Mouse (Mus musculus): Measurements from ENCODE around the gene Tmem246.

The Tmem246 gene

GRCm38 (mm10) chr4:49581256-49581655 is 16.4 kb downstream of the Tmem246 start:
- peak; percentile 89 for DNase-seq (ENCODE audit: extremely low read depth, low read depth)

- no peak for DNase-seq (ENCODE audit: extremely low read depth, low read depth)
These were observed 25.5 kb downstream of the Tmem246 start for GRCm38 (mm10) chr4:49572194-49572593.

DNA sequence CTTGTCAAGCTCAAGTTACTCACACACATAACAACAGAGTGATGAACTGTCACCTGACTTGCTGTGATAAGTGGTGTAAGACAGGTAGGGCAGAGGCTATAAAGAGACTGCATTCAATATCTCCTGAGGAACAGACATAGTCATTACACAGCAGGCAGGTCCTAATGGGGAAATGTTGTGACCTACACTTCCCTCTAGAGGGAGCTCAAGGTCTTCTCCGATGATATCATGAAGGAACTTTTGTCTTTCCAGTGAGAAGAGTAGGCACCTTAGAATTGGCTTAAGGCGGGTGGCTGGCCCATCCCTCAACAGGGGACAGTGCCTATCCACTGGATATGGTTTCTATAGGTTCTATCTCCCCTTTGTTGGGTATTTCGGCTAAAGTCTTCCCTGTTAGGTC is 30.1 kb downstream of the Tmem246 start:
- peak; percentile 71 for DNase-seq (ENCODE audit: extremely low read depth, low read depth)

GRCm38 (mm10) chr4:49559915-49560772 is 37.5 kb downstream of the Tmem246 start:
- DNase-seq (ENCODE audit: extremely low read depth, low read depth) = no peak

GRCm38 (mm10) chr4:49558181-49558580 is 39.5 kb downstream of the Tmem246 start:
- no peak for DNase-seq (ENCODE audit: extremely low read depth, low read depth)

GRCm38 (mm10) chr4:49557375-49557774 is 40.3 kb downstream of the Tmem246 start:
- no peak for DNase-seq (ENCODE audit: extremely low read depth, low read depth)

- no peak for DNase-seq (ENCODE audit: extremely low read depth, low read depth)
These were observed 44.3 kb downstream of the Tmem246 start for GRCm38 (mm10) chr4:49553380-49553779.

DNA sequence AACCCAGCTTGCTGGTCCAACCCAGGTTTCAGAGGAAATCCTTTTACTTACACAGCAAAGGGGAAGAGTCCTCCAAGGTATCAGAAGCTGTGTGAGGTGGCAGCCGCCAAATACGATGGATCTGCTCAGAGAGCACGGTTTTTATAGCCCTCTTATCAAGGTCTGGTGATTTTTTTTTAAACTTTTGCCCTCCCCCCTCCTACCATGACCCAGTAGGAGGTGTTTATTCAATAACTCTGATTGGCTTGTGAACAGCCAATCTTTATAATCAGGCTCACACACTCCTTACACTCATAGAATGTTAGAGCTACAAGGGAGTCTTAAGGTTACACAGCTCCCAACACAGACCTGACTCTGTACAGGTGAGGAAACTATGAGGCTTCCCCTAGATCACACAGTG is 48.3 kb downstream of the Tmem246 start, which contains the start of gene Aldob:
Aldob (minus strand) TSS at position 164 of the 400 bp plus-strand sequence.
- DNase-seq (ENCODE audit: extremely low read depth, low read depth) = no peak

GRCm38 (mm10) chr4:49547544-49548219 is 50.0 kb downstream of the Tmem246 start:
- no peak for DNase-seq (ENCODE audit: extremely low read depth, low read depth)

- no peak for DNase-seq (ENCODE audit: extremely low read depth, low read depth)
These were observed 50.7 kb downstream of the Tmem246 start for GRCm38 (mm10) chr4:49546873-49547543.

DNA sequence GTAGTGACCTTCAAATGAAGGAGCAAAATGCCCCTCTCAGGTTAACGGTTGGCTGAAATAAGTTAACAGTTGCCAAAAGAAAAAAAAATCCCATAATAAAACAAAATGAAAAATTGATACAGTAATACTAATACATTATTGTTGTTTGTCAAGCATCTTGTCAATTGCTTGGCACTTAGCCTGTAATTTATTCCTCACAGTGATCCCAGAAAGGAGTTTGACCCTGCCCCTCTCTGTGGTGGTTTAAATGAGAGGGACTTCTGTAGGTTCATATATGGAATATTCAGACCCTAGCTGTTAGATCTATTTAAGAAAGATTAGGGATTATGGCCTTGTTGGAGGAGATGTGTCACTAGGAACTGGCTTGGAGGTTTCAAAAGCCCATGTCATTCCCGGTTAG is 51.6 kb downstream of the Tmem246 start:
- DNase-seq (ENCODE audit: extremely low read depth, low read depth) = no peak

DNA sequence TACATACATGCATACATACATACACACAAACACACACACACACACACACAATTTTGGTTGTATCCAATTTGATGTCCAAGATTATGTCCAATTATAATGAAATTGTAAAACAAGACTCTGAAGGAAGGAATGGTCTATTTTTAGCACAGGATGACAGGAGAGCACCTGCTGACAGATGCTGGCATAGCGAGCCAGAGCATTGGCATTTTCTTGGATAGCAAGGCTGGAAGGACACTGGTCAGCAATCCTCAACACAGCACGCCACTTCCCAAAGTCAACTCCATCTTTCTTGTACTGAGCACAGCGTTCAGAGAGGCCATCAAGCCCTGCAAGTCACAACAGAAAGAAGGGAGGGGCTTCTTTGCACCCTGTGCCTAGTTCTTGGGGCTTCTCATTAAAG is 56.7 kb downstream of the Tmem246 start:
- DNase-seq (ENCODE audit: extremely low read depth, low read depth) = no peak

DNA sequence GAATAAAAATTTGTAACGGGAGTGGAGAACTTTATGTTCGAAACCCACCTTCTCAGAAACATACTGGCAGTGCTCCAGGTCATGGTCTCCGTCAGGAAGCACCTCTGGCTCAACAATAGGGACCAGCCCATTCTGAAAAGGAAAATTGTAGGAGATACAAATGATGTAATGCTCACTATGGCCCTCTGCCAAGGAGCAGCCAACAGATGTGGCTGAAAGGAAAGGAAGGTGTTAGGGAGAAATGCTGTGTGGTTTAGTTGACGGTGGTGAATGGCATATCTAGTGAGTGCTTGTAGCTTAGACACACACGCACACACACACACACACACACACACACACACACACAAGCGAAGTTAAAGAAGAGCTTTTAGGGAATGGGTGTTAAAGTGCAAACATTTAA is 58.0 kb downstream of the Tmem246 start:
- DNase-seq (ENCODE audit: extremely low read depth, low read depth) = no peak

DNA sequence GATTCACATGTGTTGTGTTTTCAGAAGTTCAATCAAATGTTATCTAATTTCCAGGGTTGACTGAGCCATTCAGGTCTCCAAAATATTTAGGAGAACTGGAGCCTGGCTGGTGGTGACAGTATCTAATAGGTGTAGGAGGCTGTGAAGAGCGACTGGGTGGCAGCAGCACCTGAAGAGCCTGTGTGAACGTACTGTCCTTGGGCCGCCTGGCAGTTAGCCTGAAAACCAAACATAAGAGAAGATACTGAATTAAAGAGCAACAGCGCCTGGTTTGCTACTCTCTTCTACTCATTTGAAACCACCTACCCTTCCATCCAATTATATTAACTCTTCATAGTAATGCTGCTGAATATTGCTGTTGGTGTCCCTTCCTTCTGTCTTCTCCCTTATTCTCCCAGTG is 61.0 kb downstream of the Tmem246 start:
- no peak for DNase-seq (ENCODE audit: extremely low read depth, low read depth)

- no peak for DNase-seq (ENCODE audit: extremely low read depth, low read depth)
These were observed 61.9 kb downstream of the Tmem246 start for GRCm38 (mm10) chr4:49535675-49536294.

- DNase-seq (ENCODE audit: extremely low read depth, low read depth) = no peak
These were observed 62.6 kb downstream of the Tmem246 start for GRCm38 (mm10) chr4:49535036-49535435.

Measured in MEL-GATA-1-ER (cell line).